Mouse (Mus musculus) thymus, adult 2 months (tissue): Measurements from ENCODE around the gene Mfsd4b4. TPM values are rescaled to one million over a fixed set of nuclear protein-coding genes. Genes with fewer than 3 reads are reported as not detected.

Source experiments
- DNase-seq: peaks from one replicate; pipeline ENCODE4 v3.0.0; 2021
- H3K27ac ChIP-seq: fragments of 200-500 bp; 2 replicates; pipeline ENCODE4 v1.5.1; 2012; ENCODE audit warnings: low read length, control low read depth; ENCODE audit not compliant: control insufficient read depth, insufficient read depth
- H3K27me3 ChIP-seq: fragments of 200-500 bp; 2 replicates; pipeline ENCODE4 v1.6.1; 2012; ENCODE audit warnings: mild to moderate bottlenecking, low read length, moderate library complexity, mixed read lengths; ENCODE audit not compliant: control insufficient read depth, insufficient read depth
- H3K36me3 ChIP-seq: fragments of 200-500 bp; 2 replicates; pipeline ENCODE4 v1.6.1; 2012; ENCODE audit warnings: mild to moderate bottlenecking, low read length, moderate library complexity; ENCODE audit not compliant: control insufficient read depth, insufficient read depth
- H3K4me1 ChIP-seq: fragments of 200-500 bp; replicated peaks from 2 replicates; pipeline ENCODE4 v1.6.1; 2012; ENCODE audit warnings: low read length; ENCODE audit not compliant: control insufficient read depth, insufficient read depth
- H3K4me3 ChIP-seq: fragments of 200-500 bp; 2 replicates; pipeline ENCODE4 v1.5.1; 2012; ENCODE audit warnings: mild to moderate bottlenecking, low read length, control low read depth, moderate library complexity; ENCODE audit not compliant: control insufficient read depth, insufficient read depth
- CTCF ChIP-seq: fragments of 200-500 bp; IDR thresholded peaks from 2 replicates; pipeline ENCODE4 v1.5.1; 2012; ENCODE audit warnings: mild to moderate bottlenecking, control low read depth, low read length, moderate library complexity, borderline replicate concordance; ENCODE audit not compliant: control insufficient read depth, poor library complexity, insufficient read depth; ENCODE audit errors: extremely low read depth
- POLR2A ChIP-seq: fragments of 200-500 bp; IDR thresholded peaks from 2 replicates; pipeline ENCODE4 v1.6.1; 2012; ENCODE audit warnings: mild to moderate bottlenecking, low read length, control low read depth, moderate library complexity; ENCODE audit not compliant: control insufficient read depth, poor library complexity, insufficient read depth; ENCODE audit errors: extremely low read depth
- WGBS: fragments of 180-500 bp; shearing (Covaris S2); methylation state at CpG from one replicate; pipeline ENCODE4 v1.1.7; 2018; 5-methylcytosine and 5-hydroxymethylcytosine counted together
- polyA plus RNA-seq: library from polyadenylated mRNA; depleted of rRNA; stranded (reverse); fragments of >200 nt; gene quantifications from 2 replicates; pipeline ENCODE4 v1.2.3, GENCODE M21; 2012; rRNA removed

Mfsd4b4 gene
- polyA plus RNA-seq, 1 experiment: 4.9 TPM

DNA sequence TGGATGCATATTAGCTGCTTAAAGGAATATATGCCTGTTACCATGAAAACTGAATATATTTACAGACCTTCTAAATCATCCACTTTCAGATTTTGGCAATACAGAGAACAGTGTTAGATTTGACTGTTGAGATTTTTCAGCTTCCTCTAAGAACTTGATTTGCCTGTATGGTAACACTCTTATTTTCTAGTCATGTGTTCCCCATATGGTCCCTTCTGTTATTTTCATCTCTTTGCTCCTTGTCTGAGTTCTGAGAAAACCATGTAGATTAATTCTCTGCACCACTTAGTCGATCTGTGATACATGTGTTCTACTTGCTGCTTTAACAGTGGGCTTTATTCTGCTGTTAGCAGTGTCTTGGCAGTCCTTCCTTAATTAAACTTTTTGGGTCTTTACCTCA lies 56.4 kb downstream of the Mfsd4b4 start:
- no peak for DNase-seq
- H3K4me3 ChIP-seq: no peak overlapping the region
- H3K36me3 ChIP-seq: peaks cover 50% of the 10 kb centered on the region
- 98% methylated on average over 1 of the region's 1 CpGs for WGBS
- TF ChIP-seq CTCF (no peak), POLR2A (no peak)
- no peaks in the 10 kb centered on the region for H3K27me3 ChIP-seq
- no peaks in the 10 kb centered on the region for H3K4me1 ChIP-seq
- no peak overlapping the region for H3K27ac ChIP-seq

Other genes with a start within 250 kb of the Mfsd4b4 start
- 29.5 and 31.8 TPM in 2 replicates for gene Rev3l, start 167.1 kb downstream of the Mfsd4b4 start, polyA plus RNA-seq
- 0.23 and 0.26 TPM in 2 replicates for gene Mfsd4b2, start 27.7 kb upstream of the Mfsd4b4 start, polyA plus RNA-seq
- gene Mfsd4b3, start 60.9 kb upstream of the Mfsd4b4 start, polyA plus RNA-seq: 0.82 and 1.2 TPM in 2 replicates
- 0.19 and 0.59 TPM in 2 replicates for gene Mfsd4b5, start 87.4 kb upstream of the Mfsd4b4 start, polyA plus RNA-seq
- 0.96 and 1.4 TPM in 2 replicates for gene Mfsd4b1, start 126.0 kb upstream of the Mfsd4b4 start, polyA plus RNA-seq
- gene Slc16a10, start 243.0 kb upstream of the Mfsd4b4 start, polyA plus RNA-seq: 45.4 and 50.0 TPM in 2 replicates